Mouse (Mus musculus): Measurements from ENCODE around the gene Phtf1. TPM values are rescaled to one million over a fixed set of nuclear protein-coding genes. Genes with fewer than 3 reads are reported as not detected.

Gene Phtf1
- polyA plus RNA-seq (2015; fragmentation: Nextera tagmentation; extraction: Ambion mirVana): 26.9 and 28.9 TPM in 2 replicates

- peak within 1 kb of the TSS; percentile 96 for H3K27ac ChIP-seq (replicated peaks)
- ATAC-seq (replicated peaks): peak; percentile 96
- peaks cover 20% of the 10 kb centered on the region for H3K36me3 ChIP-seq
- no peaks in the 10 kb centered on the region for H3K27me3 ChIP-seq
- H3K4me3 ChIP-seq: peak within 1 kb of the TSS; percentile 88
- peak within 1 kb of the TSS; percentile 97 for H3K9ac ChIP-seq (replicated peaks)
- WGBS: under 1% methylated on average over 70 of the region's 70 CpGs
- peak within 1 kb of the TSS; percentile 78 for H3K4me2 ChIP-seq (replicated peaks)
- peaks cover 30% of the 10 kb centered on the region for H3K4me1 ChIP-seq
- H3K9me3 ChIP-seq: no peaks in the 10 kb centered on the region
Measured at GRCm38 (mm10) chr3:103967861-103968691, at the start of gene Phtf1. Gene Phtf1, plus strand, starts transcription at chr3:103968110.

GRCm38 (mm10) chr3:103920094-103920493 lies 47.8 kb upstream of the Phtf1 start:
- Histone ChIP-seq H3K27ac (replicated peaks) (no peak overlapping the region), H3K9me3 (no peaks in the 10 kb centered on the region), H3K9ac (replicated peaks) (no peak overlapping the region), H3K4me3 (no peak overlapping the region), H3K4me2 (replicated peaks) (no peak overlapping the region), H3K36me3 (no peaks in the 10 kb centered on the region), H3K27me3 (no peaks in the 10 kb centered on the region), H3K4me1 (peaks cover 38% of the 10 kb centered on the region)
- no peak for ATAC-seq (replicated peaks)
- 100% methylated on average over 1 of the region's 1 CpGs for WGBS

GRCm38 (mm10) chr3:103925302-103925701 lies 42.6 kb upstream of the Phtf1 start:
- WGBS: 39% methylated on average over 3 of the region's 3 CpGs
- Histone ChIP-seq H3K4me2 (replicated peaks) (no peak overlapping the region), H3K4me3 (no peak overlapping the region), H3K27me3 (no peaks in the 10 kb centered on the region), H3K27ac (replicated peaks) (peak overlapping the region; percentile 23; the same call in 1 of the 2 replicates), H3K36me3 (peaks cover 8% of the 10 kb centered on the region), H3K9ac (replicated peaks) (no peak overlapping the region), H3K4me1 (peaks cover 29% of the 10 kb centered on the region), H3K9me3 (no peaks in the 10 kb centered on the region)
- no peak for ATAC-seq (replicated peaks)

- Histone ChIP-seq H3K4me1 (peaks cover 19% of the 10 kb centered on the region), H3K36me3 (peaks cover 12% of the 10 kb centered on the region), H3K4me3 (no peak overlapping the region), H3K9ac (replicated peaks) (no peak overlapping the region), H3K27ac (replicated peaks) (0 out of 2 replicates have a peak overlapping the region, but pooled peaks have one; percentile 11), H3K9me3 (no peaks in the 10 kb centered on the region), H3K4me2 (replicated peaks) (no peak overlapping the region), H3K27me3 (no peaks in the 10 kb centered on the region)
- ATAC-seq (replicated peaks): no peak
- WGBS: 19% methylated on average over 6 of the region's 6 CpGs
Measured at GRCm38 (mm10) chr3:103927511-103927910, 40.4 kb upstream of the Phtf1 start.

GRCm38 (mm10) chr3:103944794-103945562 lies 22.9 kb upstream of the Phtf1 start:
- Histone ChIP-seq H3K4me1 (peaks cover 19% of the 10 kb centered on the region), H3K36me3 (no peaks in the 10 kb centered on the region), H3K27me3 (no peaks in the 10 kb centered on the region), H3K27ac (replicated peaks) (peak overlapping the region; percentile 72), H3K4me3 (no peak overlapping the region), H3K9me3 (no peaks in the 10 kb centered on the region), H3K9ac (replicated peaks) (no peak overlapping the region), H3K4me2 (replicated peaks) (no peak overlapping the region)
- ATAC-seq (replicated peaks): peak; percentile 96
- 24% methylated on average over 1 of the region's 1 CpGs for WGBS

- H3K4me3 ChIP-seq: no peak overlapping the region
- no peaks in the 10 kb centered on the region for H3K9me3 ChIP-seq
- no peak overlapping the region for H3K9ac ChIP-seq (replicated peaks)
- no peaks in the 10 kb centered on the region for H3K36me3 ChIP-seq
- H3K27me3 ChIP-seq: no peaks in the 10 kb centered on the region
- no peak overlapping the region for H3K4me2 ChIP-seq (replicated peaks)
- H3K27ac ChIP-seq (replicated peaks): no peak overlapping the region
- WGBS: 93% methylated on average over 7 of the region's 7 CpGs
- H3K4me1 ChIP-seq: peaks cover 19% of the 10 kb centered on the region
- no peak for ATAC-seq (replicated peaks)
Measured at GRCm38 (mm10) chr3:103948666-103949065, 19.2 kb upstream of the Phtf1 start.

- 94% methylated on average over 3 of the region's 3 CpGs for WGBS
- peaks cover 24% of the 10 kb centered on the region for H3K36me3 ChIP-seq
- no peaks in the 10 kb centered on the region for H3K27me3 ChIP-seq
- H3K4me3 ChIP-seq: no peak overlapping the region
- no peak overlapping the region for H3K9ac ChIP-seq (replicated peaks)
- no peak overlapping the region for H3K27ac ChIP-seq (replicated peaks)
- no peaks in the 10 kb centered on the region for H3K4me1 ChIP-seq
- H3K9me3 ChIP-seq: no peaks in the 10 kb centered on the region
- no peak overlapping the region for H3K4me2 ChIP-seq (replicated peaks)
- no peak for ATAC-seq (replicated peaks)
Measured at GRCm38 (mm10) chr3:103960622-103961021, 7.3 kb upstream of the Phtf1 start.

- H3K36me3 ChIP-seq: peaks cover 18% of the 10 kb centered on the region
- peaks cover 30% of the 10 kb centered on the region for H3K4me1 ChIP-seq
- peak overlapping the region; percentile 97 for H3K9ac ChIP-seq (replicated peaks)
- 11% methylated on average over 2 of the region's 2 CpGs for WGBS
- H3K27me3 ChIP-seq: no peaks in the 10 kb centered on the region
- peak overlapping the region; percentile 96 for H3K27ac ChIP-seq (replicated peaks)
- peak overlapping the region; percentile 88 for H3K4me3 ChIP-seq
- ATAC-seq (replicated peaks): no peak
- H3K4me2 ChIP-seq (replicated peaks): peak overlapping the region; percentile 78
- no peaks in the 10 kb centered on the region for H3K9me3 ChIP-seq
Measured at GRCm38 (mm10) chr3:103967231-103967630, 679 bp upstream of the Phtf1 start.

GRCm38 (mm10) chr3:103968701-103969100 lies 791 bp downstream of the Phtf1 start:
- H3K36me3 ChIP-seq: peaks cover 19% of the 10 kb centered on the region
- under 1% methylated on average over 24 of the region's 24 CpGs for WGBS

GRCm38 (mm10) chr3:103971157-103971556 lies 3.2 kb downstream of the Phtf1 start:
- Histone ChIP-seq H3K4me2 (replicated peaks) (no peak overlapping the region), H3K27ac (replicated peaks) (no peak overlapping the region), H3K36me3 (peaks cover 14% of the 10 kb centered on the region; the same call in 1 of the 2 replicates), H3K9ac (replicated peaks) (no peak overlapping the region), H3K4me3 (no peak overlapping the region), H3K4me1 (peaks cover 30% of the 10 kb centered on the region), H3K9me3 (no peaks in the 10 kb centered on the region), H3K27me3 (no peaks in the 10 kb centered on the region)
- ATAC-seq (replicated peaks): no peak
- WGBS: 93% methylated on average over 2 of the region's 2 CpGs

More at GRCm38 (mm10) chr3:103968701-103969100, 791 bp downstream of the Phtf1 start:
- ATAC-seq (replicated peaks): peak; percentile 83
- no peaks in the 10 kb centered on the region for H3K9me3 ChIP-seq
- H3K4me3 ChIP-seq: peak overlapping the region; percentile 88
- H3K4me1 ChIP-seq: peaks cover 30% of the 10 kb centered on the region
- H3K4me2 ChIP-seq (replicated peaks): peak overlapping the region; percentile 78
- H3K9ac ChIP-seq (replicated peaks): peak overlapping the region; percentile 97
- peak overlapping the region; percentile 96 for H3K27ac ChIP-seq (replicated peaks)
- H3K27me3 ChIP-seq: no peaks in the 10 kb centered on the region

GRCm38 (mm10) chr3:103984556-103984955 lies 16.6 kb downstream of the Phtf1 start:
- Histone ChIP-seq H3K9me3 (no peaks in the 10 kb centered on the region), H3K27me3 (no peaks in the 10 kb centered on the region), H3K4me2 (replicated peaks) (no peak overlapping the region), H3K4me3 (no peak overlapping the region), H3K9ac (replicated peaks) (no peak overlapping the region), H3K36me3 (peaks cover 54% of the 10 kb centered on the region), H3K27ac (replicated peaks) (no peak overlapping the region), H3K4me1 (no peaks in the 10 kb centered on the region)
- WGBS: 58% methylated on average over 4 of the region's 4 CpGs
- ATAC-seq (replicated peaks): no peak

- Histone ChIP-seq H3K4me1 (no peaks in the 10 kb centered on the region), H3K9ac (replicated peaks) (no peak overlapping the region), H3K27ac (replicated peaks) (no peak overlapping the region), H3K36me3 (peaks cover 58% of the 10 kb centered on the region), H3K9me3 (no peaks in the 10 kb centered on the region), H3K4me2 (replicated peaks) (no peak overlapping the region), H3K4me3 (no peak overlapping the region), H3K27me3 (no peaks in the 10 kb centered on the region)
- 94% methylated on average over 2 of the region's 2 CpGs for WGBS
- no peak for ATAC-seq (replicated peaks)
Measured at GRCm38 (mm10) chr3:103985194-103985593, 17.3 kb downstream of the Phtf1 start.

All from forebrain, embryonic 15.5 days (tissue).